Mouse (Mus musculus): Measurements from ENCODE around the gene Esrra.

- TF ChIP-seq CTCF (conservative IDR thresholded peaks at IDR 0.05; ENCODE audit: low read length): no peak
- TF ChIP-seq POU5F1 (IDR thresholded peaks at IDR 0.05; ENCODE audit: borderline replicate concordance, low read length): no peak
- no peak for TF ChIP-seq NANOG (IDR thresholded peaks at IDR 0.05; ENCODE audit: borderline replicate concordance, low read length)
Observed at GRCm38 (mm10) chr19:6951381-6951968, 29.9 kb upstream of the Esrra start.
